Comparison of ENCODE assay signal across 21 mouse cellular contexts in the genomic region with DNA sequence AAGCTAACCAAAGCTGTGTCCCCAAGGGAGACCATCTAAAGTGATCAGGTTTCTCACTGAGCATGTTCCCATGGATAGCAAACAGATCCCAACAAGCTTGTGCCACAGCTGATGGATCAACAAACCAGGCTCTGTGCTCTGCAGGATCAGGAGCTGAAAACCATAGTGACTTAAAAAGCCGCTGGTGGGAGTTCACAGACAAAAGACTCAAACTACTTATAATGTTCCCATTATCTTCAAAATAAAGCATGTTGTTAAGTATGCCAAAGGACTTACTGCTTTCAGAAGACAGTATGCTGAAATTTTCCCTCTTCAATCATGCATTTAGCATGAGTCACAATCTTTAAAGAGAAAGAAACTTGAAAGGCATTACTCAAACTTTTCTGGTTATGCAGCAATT.
DNase-seq lines count a peak whose midpoint lies in the region; ATAC-seq and TF ChIP-seq lines count a peak whose summit lies in the region.
"Had no signal": no experiment of that assay in that cellular context is flagged by ENCODE, and none has a peak within 500 bp of the region (broad histone marks: within the 10 kb centered on the region; RNA-seq: fewer than 3 reads in every experiment).

No protein-coding gene starts in this region.

- no peak for TF ChIP-seq CTCF in midbrain, postnatal 0 days (IDR thresholded peaks at IDR 0.05)
- TF ChIP-seq CTCF in forebrain, postnatal 0 days (IDR thresholded peaks at IDR 0.05; ENCODE audit: low read depth) = no peak

- WGBS in embryonic facial prominence, embryonic 11.5 days = 44% methylated on average over 1 of the region's 1 CpGs
- WGBS in embryonic facial prominence, embryonic 10.5 days = 32% methylated on average over 1 of the region's 1 CpGs
- 22% methylated on average over 1 of the region's 1 CpGs for WGBS in midbrain, postnatal 0 days
- WGBS in midbrain, embryonic 11.5 days = 12% methylated on average over 1 of the region's 1 CpGs
- 26% methylated on average over 1 of the region's 1 CpGs for WGBS in embryonic facial prominence, embryonic 14.5 days
- WGBS in forebrain, postnatal 0 days = 11% methylated on average over 1 of the region's 1 CpGs

- H3K36me3 ChIP-seq in embryonic facial prominence, embryonic 11.5 days (replicated peaks; ENCODE audit: control insufficient read depth, insufficient read depth, low read depth, low read length) = no peaks in the 10 kb centered on the region
- no peaks in the 10 kb centered on the region for H3K36me3 ChIP-seq in embryonic facial prominence, embryonic 10.5 days (replicated peaks)
- H3K36me3 ChIP-seq in midbrain, postnatal 0 days (ENCODE audit: insufficient read depth, low read length) = no peaks in the 10 kb centered on the region
- no peaks in the 10 kb centered on the region for H3K36me3 ChIP-seq in midbrain, embryonic 11.5 days (ENCODE audit: control insufficient read depth, insufficient read depth, low read length)
- no peaks in the 10 kb centered on the region for H3K36me3 ChIP-seq in embryonic facial prominence, embryonic 14.5 days (ENCODE audit: control insufficient read depth, insufficient read depth, low read length)
- H3K36me3 ChIP-seq in forebrain, postnatal 0 days (ENCODE audit: insufficient read depth) = no peaks in the 10 kb centered on the region
- H3K36me3 ChIP-seq: embryonic facial prominence, embryonic 12.5 days; heart, embryonic 15.5 days had no signal

- H3K4me3 ChIP-seq in embryonic facial prominence, embryonic 11.5 days (ENCODE audit: low read depth, low read length) = no peak overlapping the region
- no peak overlapping the region for H3K4me3 ChIP-seq in embryonic facial prominence, embryonic 10.5 days
- no peak overlapping the region for H3K4me3 ChIP-seq in midbrain, postnatal 0 days (ENCODE audit: low read depth, low read length)
- no peak overlapping the region for H3K4me3 ChIP-seq in midbrain, embryonic 11.5 days (ENCODE audit: low read depth, low read length)
- H3K4me3 ChIP-seq in embryonic facial prominence, embryonic 14.5 days (ENCODE audit: low read depth, low read length) = no peak overlapping the region
- no peak overlapping the region for H3K4me3 ChIP-seq in forebrain, postnatal 0 days (ENCODE audit: low read depth, low read length)
- H3K4me3 ChIP-seq: embryonic facial prominence, embryonic 12.5 days; forebrain, embryonic 13.5 days; heart, adult 2 months; heart, embryonic 15.5 days had no signal

- H3K27ac ChIP-seq in embryonic facial prominence, embryonic 11.5 days (replicated peaks; ENCODE audit: low read depth, low read length) = no peak overlapping the region
- no peak overlapping the region for H3K27ac ChIP-seq in embryonic facial prominence, embryonic 10.5 days (replicated peaks)
- H3K27ac ChIP-seq in midbrain, postnatal 0 days (ENCODE audit: low read depth, low read length) = no peak overlapping the region
- H3K27ac ChIP-seq in midbrain, embryonic 11.5 days (ENCODE audit: low read depth, low read length) = no peak overlapping the region
- H3K27ac ChIP-seq in embryonic facial prominence, embryonic 14.5 days (replicated peaks; ENCODE audit: low read depth, low read length) = no peak overlapping the region
- no peak overlapping the region for H3K27ac ChIP-seq in forebrain, postnatal 0 days (ENCODE audit: low read depth, low read length)
- H3K27ac ChIP-seq: embryonic facial prominence, embryonic 12.5 days; forebrain, embryonic 13.5 days; heart, adult 2 months; heart, embryonic 15.5 days had no signal

- H3K9me3 ChIP-seq in embryonic facial prominence, embryonic 11.5 days (replicated peaks; ENCODE audit: control insufficient read depth, low read length) = no peaks in the 10 kb centered on the region
- no peaks in the 10 kb centered on the region for H3K9me3 ChIP-seq in embryonic facial prominence, embryonic 10.5 days
- no peaks in the 10 kb centered on the region for H3K9me3 ChIP-seq in midbrain, postnatal 0 days (ENCODE audit: low read length)
- no peaks in the 10 kb centered on the region for H3K9me3 ChIP-seq in midbrain, embryonic 11.5 days (ENCODE audit: control insufficient read depth, low read length)
- no peaks in the 10 kb centered on the region for H3K9me3 ChIP-seq in embryonic facial prominence, embryonic 14.5 days (ENCODE audit: control insufficient read depth, low read length)
- H3K9me3 ChIP-seq in forebrain, postnatal 0 days (ENCODE audit: low read length) = no peaks in the 10 kb centered on the region
- H3K9me3 ChIP-seq: embryonic facial prominence, embryonic 12.5 days; forebrain, embryonic 13.5 days; heart, embryonic 15.5 days had no signal

- H3K9ac ChIP-seq in embryonic facial prominence, embryonic 11.5 days (replicated peaks; ENCODE audit: low read length) = no peak overlapping the region
- no peak overlapping the region for H3K9ac ChIP-seq in midbrain, postnatal 0 days (replicated peaks; ENCODE audit: low read length, poor library complexity, severe bottlenecking)
- no peak overlapping the region for H3K9ac ChIP-seq in midbrain, embryonic 11.5 days (ENCODE audit: low read length)
- H3K9ac ChIP-seq in embryonic facial prominence, embryonic 14.5 days (ENCODE audit: low read depth, low read length) = no peak overlapping the region
- no peak overlapping the region for H3K9ac ChIP-seq in forebrain, postnatal 0 days
- H3K9ac ChIP-seq: embryonic facial prominence, embryonic 12.5 days; forebrain, embryonic 13.5 days; heart, embryonic 15.5 days had no signal

- no peak for ATAC-seq in embryonic facial prominence, embryonic 11.5 days (replicated peaks; ENCODE audit: insufficient number of reproducible peaks, low FRiP score, low TSS enrichment, low read depth)
- ATAC-seq in midbrain, postnatal 0 days (ENCODE audit: low FRiP score) = no peak; the same call in 1 of the 2 replicates
- no peak for ATAC-seq in midbrain, embryonic 11.5 days (ENCODE audit: low FRiP score)
- no peak for ATAC-seq in embryonic facial prominence, embryonic 14.5 days (ENCODE audit: low read depth)
- ATAC-seq in forebrain, postnatal 0 days = no peak; the same call in 1 of the 2 replicates
- ATAC-seq: activated CD4-positive, CD25-positive, alpha-beta regulatory T cell, adult 4 months; forebrain, embryonic 13.5 days; hindbrain, embryonic 16.5 days; Patski had no signal

- H3K4me2 ChIP-seq in embryonic facial prominence, embryonic 11.5 days (ENCODE audit: low read depth, low read length) = no peak overlapping the region
- no peak overlapping the region for H3K4me2 ChIP-seq in midbrain, postnatal 0 days (ENCODE audit: low read depth, low read length, poor library complexity, severe bottlenecking)
- H3K4me2 ChIP-seq in midbrain, embryonic 11.5 days = no peak overlapping the region
- H3K4me2 ChIP-seq in embryonic facial prominence, embryonic 14.5 days (ENCODE audit: low read depth, low read length) = no peak overlapping the region
- H3K4me2 ChIP-seq in forebrain, postnatal 0 days (ENCODE audit: low read depth) = no peak overlapping the region
- H3K4me2 ChIP-seq: embryonic facial prominence, embryonic 12.5 days; forebrain, embryonic 13.5 days; heart, embryonic 11.5 days; heart, embryonic 15.5 days had no signal

- no peaks in the 10 kb centered on the region for H3K4me1 ChIP-seq in embryonic facial prominence, embryonic 11.5 days (ENCODE audit: control insufficient read depth, insufficient read depth, low read length)
- H3K4me1 ChIP-seq in embryonic facial prominence, embryonic 10.5 days = no peaks in the 10 kb centered on the region
- H3K4me1 ChIP-seq in midbrain, postnatal 0 days (ENCODE audit: insufficient read depth, low read length) = no peaks in the 10 kb centered on the region
- no peaks in the 10 kb centered on the region for H3K4me1 ChIP-seq in midbrain, embryonic 11.5 days (ENCODE audit: control insufficient read depth, insufficient read depth, low read length)
- H3K4me1 ChIP-seq in embryonic facial prominence, embryonic 14.5 days (ENCODE audit: control insufficient read depth, insufficient read depth, low read length) = no peaks in the 10 kb centered on the region
- no peaks in the 10 kb centered on the region for H3K4me1 ChIP-seq in forebrain, postnatal 0 days (ENCODE audit: insufficient read depth)
- H3K4me1 ChIP-seq: embryonic facial prominence, embryonic 12.5 days; forebrain, embryonic 13.5 days; heart, embryonic 15.5 days had no signal

- DNase-seq in embryonic facial prominence, embryonic 11.5 days (ENCODE audit: low spot score) = peak; percentile 34
- DNase-seq in embryonic facial prominence, embryonic 10.5 days (ENCODE audit: low spot score) = no peak
- DNase-seq in midbrain, postnatal 0 days (ENCODE audit: low spot score) = peak; percentile 18
- no peak for DNase-seq in midbrain, embryonic 11.5 days (ENCODE audit: low spot score, missing footprints)
- DNase-seq in embryonic facial prominence, embryonic 14.5 days (ENCODE audit: low spot score) = peak; percentile 35
- no peak for DNase-seq in forebrain, postnatal 0 days
- DNase-seq in testis, postnatal 14 days (ENCODE audit: low spot score) = no peak
- DNase-seq: adrenal gland, postnatal 14 days; cerebellum, adult 2 months; cerebellum, postnatal 10 days; gastrocnemius, postnatal 14 days; heart, adult 2 months; heart, postnatal 14 days; kidney, adult 11 months had no signal

- no peaks in the 10 kb centered on the region for H3K27me3 ChIP-seq in embryonic facial prominence, embryonic 11.5 days (ENCODE audit: control insufficient read depth, insufficient read depth, low read length)
- no peaks in the 10 kb centered on the region for H3K27me3 ChIP-seq in embryonic facial prominence, embryonic 10.5 days (replicated peaks; ENCODE audit: low read depth, poor library complexity, severe bottlenecking)
- H3K27me3 ChIP-seq in midbrain, postnatal 0 days (ENCODE audit: insufficient read depth, low read length) = no peaks in the 10 kb centered on the region
- H3K27me3 ChIP-seq in midbrain, embryonic 11.5 days (ENCODE audit: control insufficient read depth, insufficient read depth, low read length) = no peaks in the 10 kb centered on the region
- no peaks in the 10 kb centered on the region for H3K27me3 ChIP-seq in embryonic facial prominence, embryonic 14.5 days (replicated peaks; ENCODE audit: control insufficient read depth, insufficient read depth, low read length)
- no peaks in the 10 kb centered on the region for H3K27me3 ChIP-seq in forebrain, postnatal 0 days (ENCODE audit: insufficient read depth, low read length)
- H3K27me3 ChIP-seq: embryonic facial prominence, embryonic 12.5 days; forebrain, embryonic 13.5 days; heart, embryonic 15.5 days; Patski had no signal

Comparison
In these comparisons a context has a peak if more than half of its experiments do, and no peak if none do; other contexts are left out.
1. DNase-seq: peak in embryonic facial prominence, embryonic 11.5 days (single experiment), midbrain, postnatal 0 days (single experiment) and embryonic facial prominence, embryonic 14.5 days (single experiment); none in embryonic facial prominence, embryonic 10.5 days (single experiment), midbrain, embryonic 11.5 days (single experiment), forebrain, postnatal 0 days (single experiment) and testis, postnatal 14 days (single experiment).